Mouse (Mus musculus) small intestine, adult 2 months (tissue): Measurements from ENCODE around the gene Syt14.

Experiments used
- CTCF ChIP-seq: fragments of 200-500 bp; IDR thresholded peaks from 2 replicates; pipeline ENCODE4 v1.5.1; 2012; ENCODE audit warnings: low read depth, mild to moderate bottlenecking, control low read depth, inconsistent platforms, low read length, moderate library complexity, mixed read lengths; ENCODE audit not compliant: insufficient replicate concordance, insufficient read length; ENCODE audit errors: extremely low read depth
- POLR2A ChIP-seq: fragments of 200-500 bp; IDR thresholded peaks from 2 replicates; pipeline ENCODE4 v1.6.1; 2012; ENCODE audit warnings: low read depth, mild to moderate bottlenecking, control low read depth, inconsistent platforms, low read length, moderate library complexity

- TF ChIP-seq POLR2A (no peak), CTCF (no peak)
Measured at GRCm38 (mm10) chr1:193004581-193004980, 31.0 kb downstream of the Syt14 start.
